Mouse (Mus musculus): ENCODE measurements around the gene Pdha1. TPM values are rescaled to one million over a fixed set of nuclear protein-coding genes. Genes with fewer than 3 reads are reported as not detected.
A peak's percentile ranks its signal among the peaks of the same experiment; 100 is the strongest.

The Pdha1 gene
- polyA plus RNA-seq, 1 experiment = 250 TPM

DNA sequence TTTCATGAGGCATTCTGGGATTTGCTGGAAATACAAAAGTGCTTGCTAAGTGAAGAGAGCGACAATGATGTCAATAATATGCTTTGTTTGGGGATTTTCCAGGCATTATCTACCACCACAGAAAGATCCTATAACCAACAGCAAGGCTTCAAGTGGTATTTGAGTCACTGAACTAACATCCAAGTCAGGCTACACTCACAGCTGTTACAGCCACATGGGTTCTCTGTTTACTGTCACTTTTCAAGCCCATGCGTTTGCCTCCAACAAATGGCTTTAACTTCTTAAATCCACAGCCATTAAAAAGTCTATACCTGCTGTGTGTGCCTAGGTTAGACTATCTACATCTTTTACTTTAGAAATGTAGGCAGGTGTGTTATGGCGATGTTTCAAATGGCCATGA, 10.6 kb upstream of the Pdha1 start:
- no peak overlapping the region for H3K27ac ChIP-seq (ENCODE audit: insufficient read depth, low read depth, low read length)
- 95% methylated on average over 3 of the region's 3 CpGs for WGBS
- TF ChIP-seq POLR2A (IDR thresholded peaks at IDR 0.05; ENCODE audit: low read depth, low read length) (no peak), CTCF (conservative IDR thresholded peaks at IDR 0.05; ENCODE audit: insufficient read depth, insufficient read length, low read depth, low read length) (no peak)

DNA sequence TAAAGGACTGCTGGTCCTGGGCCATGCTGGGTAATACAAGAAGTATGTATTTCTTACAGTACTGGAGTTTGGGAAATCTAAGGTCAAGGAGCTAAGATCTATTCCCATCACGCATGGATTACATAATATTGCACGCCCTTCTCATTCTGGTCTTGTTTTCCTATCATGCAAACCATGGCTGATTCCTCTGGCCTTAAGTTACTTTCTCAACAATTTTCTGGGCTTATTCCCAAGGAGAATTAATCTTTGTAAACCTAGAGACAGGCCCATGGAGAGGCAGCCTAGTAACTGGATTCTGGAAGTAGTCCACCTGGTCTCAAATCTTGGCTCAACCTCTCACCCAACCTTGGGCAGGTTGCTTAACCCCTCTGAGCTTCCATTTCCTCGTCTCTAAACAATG, 9.2 kb upstream of the Pdha1 start:
- Histone ChIP-seq H3K36me3 (ENCODE audit: control insufficient read depth, insufficient read depth, low read length) (no peaks in the 10 kb centered on the region), H3K4me1 (ENCODE audit: control insufficient read depth, insufficient read depth, low read length) (no peaks in the 10 kb centered on the region), H3K27me3 (replicated peaks; ENCODE audit: control insufficient read depth, insufficient read depth, low read length) (no peaks in the 10 kb centered on the region), H3K4me3 (ENCODE audit: insufficient read depth, low read depth, low read length) (no peak overlapping the region), H3K27ac (ENCODE audit: insufficient read depth, low read depth, low read length) (no peak overlapping the region)
- DNase-seq = no peak
- TF ChIP-seq POLR2A (IDR thresholded peaks at IDR 0.05; ENCODE audit: low read depth, low read length) (no peak), CTCF (conservative IDR thresholded peaks at IDR 0.05; ENCODE audit: insufficient read depth, insufficient read length, low read depth, low read length) (no peak)
- 77% methylated on average over 3 of the region's 3 CpGs for WGBS

More for the DNA sequence above, 10.6 kb upstream of the Pdha1 start:
- Histone ChIP-seq H3K4me1 (ENCODE audit: control insufficient read depth, insufficient read depth, low read length) (no peaks in the 10 kb centered on the region), H3K27me3 (replicated peaks; ENCODE audit: control insufficient read depth, insufficient read depth, low read length) (no peaks in the 10 kb centered on the region), H3K4me3 (ENCODE audit: insufficient read depth, low read depth, low read length) (no peak overlapping the region), H3K36me3 (ENCODE audit: control insufficient read depth, insufficient read depth, low read length) (no peaks in the 10 kb centered on the region)
- DNase-seq = no peak

DNA sequence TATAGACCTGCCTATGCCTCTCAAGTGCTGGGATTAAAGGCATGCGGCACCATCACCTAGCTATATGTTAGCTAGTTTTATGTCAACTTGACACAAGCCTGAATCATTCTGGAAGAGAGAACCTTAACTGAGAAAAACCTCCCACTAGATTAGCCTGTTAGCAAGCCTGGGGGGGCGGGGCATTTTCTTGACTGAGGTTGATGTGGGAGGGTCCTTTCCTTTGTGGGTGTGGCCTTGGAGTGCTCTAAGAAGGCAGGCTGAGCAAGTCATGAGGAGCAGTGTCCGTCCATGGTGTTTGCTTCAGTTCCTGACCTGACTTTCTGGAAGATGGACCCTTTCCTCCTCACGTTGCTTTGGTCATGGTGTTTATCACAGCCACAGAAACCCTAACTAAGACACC, 8.6 kb upstream of the Pdha1 start:
- no peak overlapping the region for H3K27ac ChIP-seq (ENCODE audit: insufficient read depth, low read depth, low read length)
- DNase-seq = no peak

GRCm38 (mm10) chrX:160137177-160137860, 894 bp downstream of the Pdha1 start:
- DNase-seq = peak; percentile 74
- TF ChIP-seq CTCF (conservative IDR thresholded peaks at IDR 0.05; ENCODE audit: insufficient read depth, insufficient read length, low read depth, low read length) (no peak), POLR2A (IDR thresholded peaks at IDR 0.05; ENCODE audit: low read depth, low read length) (no peak)

More for the DNA sequence above, 8.6 kb upstream of the Pdha1 start:
- H3K36me3 ChIP-seq (ENCODE audit: control insufficient read depth, insufficient read depth, low read length) = no peaks in the 10 kb centered on the region
- no peaks in the 10 kb centered on the region for H3K27me3 ChIP-seq (replicated peaks; ENCODE audit: control insufficient read depth, insufficient read depth, low read length)
- TF ChIP-seq POLR2A (IDR thresholded peaks at IDR 0.05; ENCODE audit: low read depth, low read length) (no peak), CTCF (conservative IDR thresholded peaks at IDR 0.05; ENCODE audit: insufficient read depth, insufficient read length, low read depth, low read length) (no peak)
- H3K4me3 ChIP-seq (ENCODE audit: insufficient read depth, low read depth, low read length) = no peak overlapping the region
- H3K4me1 ChIP-seq (ENCODE audit: control insufficient read depth, insufficient read depth, low read length) = no peaks in the 10 kb centered on the region
- 93% methylated on average over 4 of the region's 4 CpGs for WGBS

DNA sequence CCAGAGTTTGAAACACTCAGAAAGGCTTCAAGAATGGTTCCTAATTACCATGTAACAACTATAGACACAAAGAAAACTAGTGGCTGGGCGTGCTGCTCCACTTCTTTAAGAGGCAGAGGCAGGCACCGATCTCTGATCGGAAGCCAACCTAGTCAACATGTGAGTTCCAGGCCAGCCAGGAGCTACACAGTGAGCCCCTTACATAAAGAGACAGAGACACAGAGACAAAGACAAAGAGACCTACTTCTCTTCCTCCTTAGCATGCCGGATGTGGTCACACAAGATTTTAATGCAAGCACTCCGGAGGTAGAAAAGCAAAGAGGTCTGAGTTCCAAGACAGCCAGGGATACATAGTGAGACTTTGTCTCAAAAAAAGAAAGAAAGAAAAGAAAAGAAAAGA, 2.1 kb downstream of the Pdha1 start:
- no peak for DNase-seq
- WGBS = 25% methylated on average over 5 of the region's 5 CpGs
- peaks cover 5% of the 10 kb centered on the region; the same call in 1 of the 2 replicates for H3K4me1 ChIP-seq (ENCODE audit: control insufficient read depth, insufficient read depth, low read length)
- no peaks in the 10 kb centered on the region for H3K27me3 ChIP-seq (replicated peaks; ENCODE audit: control insufficient read depth, insufficient read depth, low read length)
- no peak overlapping the region for H3K27ac ChIP-seq (ENCODE audit: insufficient read depth, low read depth, low read length)
- H3K36me3 ChIP-seq (ENCODE audit: control insufficient read depth, insufficient read depth, low read length) = no peaks in the 10 kb centered on the region
- peak overlapping the region; percentile 4; the same call in 1 of the 2 replicates for H3K4me3 ChIP-seq (ENCODE audit: insufficient read depth, low read depth, low read length)
- TF ChIP-seq POLR2A (IDR thresholded peaks at IDR 0.05; ENCODE audit: low read depth, low read length) = no peak
- no peak for TF ChIP-seq CTCF (conservative IDR thresholded peaks at IDR 0.05; ENCODE audit: insufficient read depth, insufficient read length, low read depth, low read length)

More at GRCm38 (mm10) chrX:160137177-160137860, 894 bp downstream of the Pdha1 start:
- H3K4me3 ChIP-seq (ENCODE audit: insufficient read depth, low read depth, low read length) = peak overlapping the region; percentile 64
- H3K4me1 ChIP-seq (ENCODE audit: control insufficient read depth, insufficient read depth, low read length) = peaks cover 5% of the 10 kb centered on the region; the same call in 1 of the 2 replicates
- H3K27ac ChIP-seq (ENCODE audit: insufficient read depth, low read depth, low read length) = peak overlapping the region; percentile 87
- under 1% methylated on average over 18 of the region's 18 CpGs for WGBS
- no peaks in the 10 kb centered on the region for H3K27me3 ChIP-seq (replicated peaks; ENCODE audit: control insufficient read depth, insufficient read depth, low read length)
- H3K36me3 ChIP-seq (ENCODE audit: control insufficient read depth, insufficient read depth, low read length) = no peaks in the 10 kb centered on the region

- whole genome bisulfite sequencing = 34% methylated on average over 6 of the region's 6 CpGs
- TF ChIP-seq POLR2A (IDR thresholded peaks at IDR 0.05; ENCODE audit: low read depth, low read length) = no peak
- Histone ChIP-seq H3K4me1 (ENCODE audit: control insufficient read depth, insufficient read depth, low read length) (peaks cover 5% of the 10 kb centered on the region; the same call in 1 of the 2 replicates), H3K27me3 (replicated peaks; ENCODE audit: control insufficient read depth, insufficient read depth, low read length) (no peaks in the 10 kb centered on the region), H3K27ac (ENCODE audit: insufficient read depth, low read depth, low read length) (peak overlapping the region; percentile 31; the same call in 1 of the 2 replicates), H3K4me3 (ENCODE audit: insufficient read depth, low read depth, low read length) (no peak overlapping the region), H3K36me3 (ENCODE audit: control insufficient read depth, insufficient read depth, low read length) (no peaks in the 10 kb centered on the region)
- DNase-seq = no peak
These were observed 2.5 kb downstream of the Pdha1 start for GRCm38 (mm10) chrX:160135719-160136118.

GRCm38 (mm10) chrX:160134136-160134843, 3.9 kb downstream of the Pdha1 start:
- Histone ChIP-seq H3K4me3 (ENCODE audit: insufficient read depth, low read depth, low read length) (no peak overlapping the region), H3K27me3 (replicated peaks; ENCODE audit: control insufficient read depth, insufficient read depth, low read length) (no peaks in the 10 kb centered on the region), H3K27ac (ENCODE audit: insufficient read depth, low read depth, low read length) (no peak overlapping the region), H3K36me3 (ENCODE audit: control insufficient read depth, insufficient read depth, low read length) (no peaks in the 10 kb centered on the region; the same call in 1 of the 2 replicates), H3K4me1 (ENCODE audit: control insufficient read depth, insufficient read depth, low read length) (peaks cover 5% of the 10 kb centered on the region; the same call in 1 of the 2 replicates)
- WGBS = 69% methylated on average over 11 of the region's 11 CpGs
- DNase-seq = no peak
- TF ChIP-seq CTCF (conservative IDR thresholded peaks at IDR 0.05; ENCODE audit: insufficient read depth, insufficient read length, low read depth, low read length) = no peak
- TF ChIP-seq POLR2A (IDR thresholded peaks at IDR 0.05; ENCODE audit: low read depth, low read length) = no peak
